Mouse (Mus musculus) heart, embryonic 12.5 days (tissue): ENCODE measurements around the gene Ppp2r3a. TPM values are rescaled to one million over a fixed set of nuclear protein-coding genes. Genes with fewer than 3 reads are reported as not detected.
A peak's percentile ranks its signal among the peaks of the same experiment; 100 is the strongest.

Experiments used
- ATAC-seq: fragments of 200-750 bp; cut with Nextera tagmentation; 2 replicates; pipeline ENCODE4 v1.8.0; 2017; ENCODE audit warnings: moderate TSS enrichment, moderate library complexity; ENCODE audit not compliant: insufficient number of reproducible peaks, low FRiP score
- H3K27ac ChIP-seq: fragments of 300-500 bp; sonication (generic); 2 replicates; pipeline ENCODE4 v1.5.1; 2016; ENCODE audit warnings: mild to moderate bottlenecking, moderate library complexity; ENCODE audit not compliant: poor library complexity, severe bottlenecking
- H3K27me3 ChIP-seq: fragments of 300-500 bp; sonication (generic); replicated peaks from 2 replicates; pipeline ENCODE4 v1.6.1; 2016; ENCODE audit warnings: mild to moderate bottlenecking, moderate library complexity
- H3K36me3 ChIP-seq: fragments of 300-500 bp; sonication (generic); 2 replicates; pipeline ENCODE4 v1.6.1; 2016; ENCODE audit warnings: mild to moderate bottlenecking, moderate library complexity
- H3K4me1 ChIP-seq: fragments of 300-500 bp; sonication (generic); replicated peaks from 2 replicates; pipeline ENCODE4 v1.6.1; 2016; ENCODE audit warnings: mild to moderate bottlenecking
- H3K4me2 ChIP-seq: fragments of 300-500 bp; sonication (generic); 2 replicates; pipeline ENCODE4 v1.6.1; 2016; ENCODE audit warnings: mild to moderate bottlenecking, moderate library complexity
- H3K4me3 ChIP-seq: fragments of 300-500 bp; sonication (generic); 2 replicates; pipeline ENCODE4 v1.5.1; 2016; ENCODE audit warnings: mild to moderate bottlenecking
- H3K9ac ChIP-seq: fragments of 300-500 bp; sonication (generic); 2 replicates; pipeline ENCODE4 v1.6.1; 2016; ENCODE audit warnings: mild to moderate bottlenecking, moderate library complexity
- H3K9me3 ChIP-seq: fragments of 300-500 bp; sonication (generic); replicated peaks from 2 replicates; pipeline ENCODE4 v1.6.1; 2016; ENCODE audit warnings: mild to moderate bottlenecking, moderate library complexity
- WGBS: fragments of 180-500 bp; shearing (Covaris S2); methylation state at CpG from one replicate; pipeline ENCODE4 v1.1.7; 2016; 5-methylcytosine and 5-hydroxymethylcytosine counted together
- polyA plus RNA-seq: library from polyadenylated mRNA; unstranded; fragments of >200 nt; fragmentation: Nextera tagmentation; extraction: Ambion mirVana; gene quantifications from 2 replicates; pipeline ENCODE4 v1.2.1, GENCODE M21; 2016

Gene Ppp2r3a
- polyA plus RNA-seq, 1 experiment from 2014 or later = 80.5 TPM

- no peak overlapping the region for H3K4me2 ChIP-seq
- H3K9me3 ChIP-seq = no peaks in the 10 kb centered on the region
- peaks cover 4% of the 10 kb centered on the region for H3K4me1 ChIP-seq
- peaks cover 4% of the 10 kb centered on the region; the same call in 1 of the 2 replicates for H3K36me3 ChIP-seq
- 77% methylated on average over 4 of the region's 4 CpGs for WGBS
- H3K9ac ChIP-seq = no peak overlapping the region
- no peaks in the 10 kb centered on the region for H3K27me3 ChIP-seq
- no peak overlapping the region for H3K27ac ChIP-seq
- ATAC-seq = no peak
- H3K4me3 ChIP-seq = no peak overlapping the region
Measured at GRCm38 (mm10) chr9:101206516-101206915, 45.1 kb downstream of the Ppp2r3a start.

- WGBS = 90% methylated on average over 1 of the region's 1 CpGs
- no peaks in the 10 kb centered on the region for H3K27me3 ChIP-seq
- no peak for ATAC-seq
Measured at GRCm38 (mm10) chr9:101205216-101205615, 46.4 kb downstream of the Ppp2r3a start.

GRCm38 (mm10) chr9:101204059-101204458 lies 47.5 kb downstream of the Ppp2r3a start:
- H3K36me3 ChIP-seq = no peaks in the 10 kb centered on the region
- no peak overlapping the region for H3K4me2 ChIP-seq
- no peak overlapping the region for H3K4me3 ChIP-seq
- H3K4me1 ChIP-seq = peaks cover 16% of the 10 kb centered on the region
- H3K27me3 ChIP-seq = no peaks in the 10 kb centered on the region
- 86% methylated on average over 3 of the region's 3 CpGs for WGBS
- no peak overlapping the region for H3K27ac ChIP-seq
- no peaks in the 10 kb centered on the region for H3K9me3 ChIP-seq
- no peak for ATAC-seq
- H3K9ac ChIP-seq = no peak overlapping the region

More at GRCm38 (mm10) chr9:101205216-101205615, 46.4 kb downstream of the Ppp2r3a start:
- H3K4me3 ChIP-seq = no peak overlapping the region
- peaks cover 12% of the 10 kb centered on the region for H3K4me1 ChIP-seq
- H3K9ac ChIP-seq = no peak overlapping the region
- H3K9me3 ChIP-seq = no peaks in the 10 kb centered on the region
- H3K36me3 ChIP-seq = no peaks in the 10 kb centered on the region
- H3K4me2 ChIP-seq = no peak overlapping the region
- no peak overlapping the region for H3K27ac ChIP-seq

- peak; percentile 66; the same call in 1 of the 2 replicates for ATAC-seq
- Histone ChIP-seq H3K9ac (no peak overlapping the region), H3K4me2 (peak overlapping the region; percentile 42), H3K27ac (peak overlapping the region; percentile 87), H3K4me3 (no peak overlapping the region), H3K4me1 (peaks cover 18% of the 10 kb centered on the region), H3K27me3 (no peaks in the 10 kb centered on the region), H3K9me3 (no peaks in the 10 kb centered on the region), H3K36me3 (no peaks in the 10 kb centered on the region)
- whole genome bisulfite sequencing = 24% methylated on average over 5 of the region's 5 CpGs
Measured at GRCm38 (mm10) chr9:101200627-101201026, 51.0 kb downstream of the Ppp2r3a start.

GRCm38 (mm10) chr9:101198804-101199203 lies 52.8 kb downstream of the Ppp2r3a start:
- H3K4me3 ChIP-seq = peak overlapping the region; percentile 55
- peak overlapping the region; percentile 18 for H3K4me2 ChIP-seq
- ATAC-seq = 0 out of 2 replicates have a peak, but pooled peaks have one; percentile 42
- H3K9me3 ChIP-seq = no peaks in the 10 kb centered on the region
- H3K36me3 ChIP-seq = peaks cover 7% of the 10 kb centered on the region
- no peaks in the 10 kb centered on the region for H3K27me3 ChIP-seq
- 24% methylated on average over 6 of the region's 6 CpGs for WGBS
- peaks cover 18% of the 10 kb centered on the region for H3K4me1 ChIP-seq
- H3K27ac ChIP-seq = peak overlapping the region; percentile 98
- H3K9ac ChIP-seq = peak overlapping the region; percentile 74

- Histone ChIP-seq H3K27me3 (no peaks in the 10 kb centered on the region), H3K4me1 (peaks cover 14% of the 10 kb centered on the region), H3K4me2 (peak overlapping the region; percentile 18), H3K36me3 (peaks cover 7% of the 10 kb centered on the region), H3K9ac (peak overlapping the region; percentile 74), H3K27ac (peak overlapping the region; percentile 98), H3K9me3 (no peaks in the 10 kb centered on the region), H3K4me3 (peak overlapping the region; percentile 55)
- no peak for ATAC-seq
- WGBS = 48% methylated on average over 3 of the region's 3 CpGs
Measured at GRCm38 (mm10) chr9:101198261-101198660, 53.3 kb downstream of the Ppp2r3a start.

- ATAC-seq = peak; percentile 45; the same call in 1 of the 2 replicates
- 42% methylated on average over 5 of the region's 5 CpGs for WGBS
- no peak overlapping the region for H3K27ac ChIP-seq
Measured at GRCm38 (mm10) chr9:101181962-101182701, 69.5 kb downstream of the Ppp2r3a start.

GRCm38 (mm10) chr9:101181291-101181690 lies 70.3 kb downstream of the Ppp2r3a start:
- no peak for ATAC-seq
- H3K36me3 ChIP-seq = peaks cover 59% of the 10 kb centered on the region
- H3K4me1 ChIP-seq = peaks cover 2% of the 10 kb centered on the region; the same call in 1 of the 2 replicates
- WGBS = 79% methylated on average over 6 of the region's 6 CpGs
- H3K9me3 ChIP-seq = no peaks in the 10 kb centered on the region
- no peak overlapping the region for H3K4me3 ChIP-seq
- H3K4me2 ChIP-seq = no peak overlapping the region
- no peak overlapping the region for H3K9ac ChIP-seq
- H3K27ac ChIP-seq = no peak overlapping the region
- H3K27me3 ChIP-seq = no peaks in the 10 kb centered on the region

More at GRCm38 (mm10) chr9:101181962-101182701, 69.5 kb downstream of the Ppp2r3a start:
- H3K4me3 ChIP-seq = no peak overlapping the region
- H3K4me1 ChIP-seq = peaks cover 2% of the 10 kb centered on the region; the same call in 1 of the 2 replicates
- H3K27me3 ChIP-seq = no peaks in the 10 kb centered on the region
- no peak overlapping the region for H3K4me2 ChIP-seq
- no peaks in the 10 kb centered on the region for H3K9me3 ChIP-seq
- H3K36me3 ChIP-seq = peaks cover 51% of the 10 kb centered on the region
- no peak overlapping the region for H3K9ac ChIP-seq

GRCm38 (mm10) chr9:101180234-101180633 lies 71.4 kb downstream of the Ppp2r3a start:
- peaks cover 55% of the 10 kb centered on the region for H3K36me3 ChIP-seq
- H3K9ac ChIP-seq = no peak overlapping the region
- no peak overlapping the region for H3K4me2 ChIP-seq
- no peak overlapping the region for H3K4me3 ChIP-seq
- no peak overlapping the region for H3K27ac ChIP-seq
- H3K27me3 ChIP-seq = no peaks in the 10 kb centered on the region
- WGBS = 55% methylated on average over 2 of the region's 2 CpGs
- peaks cover 2% of the 10 kb centered on the region; the same call in 1 of the 2 replicates for H3K4me1 ChIP-seq
- no peak for ATAC-seq
- no peaks in the 10 kb centered on the region for H3K9me3 ChIP-seq

GRCm38 (mm10) chr9:101160627-101161026 lies 91.0 kb downstream of the Ppp2r3a start:
- H3K27ac ChIP-seq = no peak overlapping the region
- H3K9me3 ChIP-seq = no peaks in the 10 kb centered on the region
- no peaks in the 10 kb centered on the region for H3K27me3 ChIP-seq
- ATAC-seq = no peak
- no peak overlapping the region for H3K9ac ChIP-seq
- H3K4me2 ChIP-seq = no peak overlapping the region
- H3K4me1 ChIP-seq = no peaks in the 10 kb centered on the region
- H3K4me3 ChIP-seq = no peak overlapping the region
- WGBS = 79% methylated on average over 1 of the region's 1 CpGs
- peaks cover 16% of the 10 kb centered on the region for H3K36me3 ChIP-seq

- H3K4me1 ChIP-seq = no peaks in the 10 kb centered on the region
Measured at GRCm38 (mm10) chr9:101160092-101160491, 91.5 kb downstream of the Ppp2r3a start.

More at GRCm38 (mm10) chr9:101160092-101160491, 91.5 kb downstream of the Ppp2r3a start:
- 70% methylated on average over 5 of the region's 5 CpGs for WGBS
- 0 out of 2 replicates have a peak overlapping the region, but pooled peaks have one; percentile 11 for H3K27ac ChIP-seq
- H3K36me3 ChIP-seq = peaks cover 16% of the 10 kb centered on the region
- no peak overlapping the region for H3K9ac ChIP-seq
- no peak overlapping the region for H3K4me2 ChIP-seq
- no peaks in the 10 kb centered on the region for H3K9me3 ChIP-seq
- H3K4me3 ChIP-seq = no peak overlapping the region
- H3K27me3 ChIP-seq = no peaks in the 10 kb centered on the region
- ATAC-seq = no peak
